ENCODE assay signal across 11 mouse cellular contexts in genomic region chr5:123499717-123500116, GRCm38 (mm10). TPM values are rescaled to one million over a fixed set of nuclear protein-coding genes. Genes with fewer than 3 reads are reported as not detected.
DNase-seq lines count a peak whose midpoint lies in the region; ATAC-seq and TF ChIP-seq lines count a peak whose summit lies in the region.
"Had no signal": no experiment of that assay in that cellular context is flagged by ENCODE, and none has a peak within 500 bp of the region (broad histone marks: within the 10 kb centered on the region; RNA-seq: fewer than 3 reads in every experiment).

No protein-coding gene starts in this region.

- no peaks in the 10 kb centered on the region for H3K36me3 ChIP-seq in testis, adult 2 months (ENCODE audit: control insufficient read depth, insufficient read depth, low read length)
- H3K36me3 ChIP-seq in forebrain, embryonic 16.5 days (ENCODE audit: control insufficient read depth, insufficient read depth) = no peaks in the 10 kb centered on the region
- H3K36me3 ChIP-seq: stomach, embryonic 15.5 days had no signal

- intact Hi-C loops in heart, postnatal 36 days (cut with DNase I) = loop anchor here (1.0 kb wide), 2 partner anchors 55 to 122 kb away; no protein-coding TSS in a partner anchor

- no peak for TF ChIP-seq POLR2A in testis, adult 2 months (IDR thresholded peaks at IDR 0.05; ENCODE audit: control insufficient read depth, low read depth, low read length)

- no peak overlapping the region for H3K4me2 ChIP-seq in forebrain, embryonic 16.5 days (ENCODE audit: low read length)
- H3K4me2 ChIP-seq: stomach, embryonic 15.5 days had no signal

- TF ChIP-seq CTCF in testis, adult 2 months (IDR thresholded peaks at IDR 0.05; ENCODE audit: control insufficient read depth, insufficient read depth, insufficient replicate concordance, low read depth, low read length) = peak; percentile 14; the same call in 1 of the 2 replicates

- peak; percentile 17 for DNase-seq in heart, adult 8-10 months (ENCODE audit: low spot score)
- no peak for DNase-seq in heart, postnatal 36 days
- no peak for DNase-seq in testis, postnatal 14 days (ENCODE audit: low spot score)
- DNase-seq in cerebellum, adult 8-10 months = peak; percentile 57
- DNase-seq in layer of hippocampus, postnatal 36 days = peak; percentile 36 to 37

- H3K27me3 ChIP-seq in testis, adult 2 months (ENCODE audit: control insufficient read depth, insufficient read depth, low read length) = no peaks in the 10 kb centered on the region
- no peaks in the 10 kb centered on the region for H3K27me3 ChIP-seq in forebrain, embryonic 16.5 days (replicated peaks; ENCODE audit: control insufficient read depth, insufficient read depth, low read length)
- H3K27me3 ChIP-seq: stomach, embryonic 15.5 days had no signal

- no peak for ATAC-seq in activated CD4-positive, CD25-positive, alpha-beta regulatory T cell, adult 4 months
- ATAC-seq in forebrain, embryonic 16.5 days = no peak

- 53% methylated on average over 4 of the region's 4 CpGs for WGBS in forebrain, embryonic 16.5 days

- no peak overlapping the region for H3K9ac ChIP-seq in forebrain, embryonic 16.5 days (replicated peaks; ENCODE audit: low read depth, low read length)
- H3K9ac ChIP-seq: stomach, embryonic 15.5 days had no signal

- H3K4me3 ChIP-seq in testis, adult 2 months (ENCODE audit: control insufficient read depth, low read depth, low read length) = no peak overlapping the region
- no peak overlapping the region for H3K4me3 ChIP-seq in forebrain, embryonic 16.5 days (replicated peaks; ENCODE audit: low read length)
- H3K4me3 ChIP-seq: stomach, embryonic 15.5 days had no signal

- peaks cover 7% of the 10 kb centered on the region for H3K4me1 ChIP-seq in testis, adult 2 months (ENCODE audit: control insufficient read depth, insufficient read depth, low read length)
- H3K4me1 ChIP-seq in forebrain, embryonic 16.5 days (replicated peaks; ENCODE audit: control insufficient read depth, insufficient read depth, low read length) = peaks cover 11% of the 10 kb centered on the region

- H3K27ac ChIP-seq in testis, adult 2 months (ENCODE audit: control insufficient read depth, insufficient read depth, low read depth, low read length) = no peak overlapping the region
- H3K27ac ChIP-seq in forebrain, embryonic 16.5 days (ENCODE audit: low read length) = no peak overlapping the region
- H3K27ac ChIP-seq: stomach, embryonic 15.5 days had no signal

- no peaks in the 10 kb centered on the region for H3K9me3 ChIP-seq in forebrain, embryonic 16.5 days (ENCODE audit: control insufficient read depth, low read length)
- H3K9me3 ChIP-seq: stomach, embryonic 15.5 days had no signal

RNA-seq across cellular contexts. Expression of gene Il31, which starts 10.4 kb away (rescaled TPM):
- not detected for total RNA-seq in heart, adult 8-10 months (2022)
- total RNA-seq in heart, postnatal 36 days (2021) = not detected
- 28.7 and 29.8 TPM in 2 replicates for polyA plus RNA-seq in testis, adult 2 months (2012; rRNA removed)
- not detected for total RNA-seq in layer of hippocampus, postnatal 36 days (2021)
- not detected for polyA plus RNA-seq in activated CD4-positive, CD25-positive, alpha-beta regulatory T cell, adult 4 months (2017; shearing (Covaris generic))
- not detected in 2 replicates for polyA plus RNA-seq in forebrain, embryonic 16.5 days (2015; fragmentation: Nextera tagmentation; extraction: Ambion mirVana)
- total RNA-seq: adrenal gland, adult 18-20 months had no signal
- polyA plus RNA-seq: heart, embryonic 16.5 days; stomach, embryonic 15.5 days had no signal

RNA-seq across cellular contexts. Expression of gene B3gnt4, which starts 10.5 kb away (rescaled TPM):
- not detected for total RNA-seq in heart, adult 8-10 months (2022)
- total RNA-seq in heart, postnatal 36 days (2021) = not detected
- 19.2 and 19.5 TPM in 2 replicates for polyA plus RNA-seq in testis, adult 2 months (2012; rRNA removed)
- total RNA-seq in layer of hippocampus, postnatal 36 days (2021) = 1 to 10 TPM; 1.1 to 1.2 TPM
- under 1 TPM in 1 of 2 experiments, not detected in 1; 0.33 TPM for polyA plus RNA-seq in activated CD4-positive, CD25-positive, alpha-beta regulatory T cell, adult 4 months (2017; shearing (Covaris generic))
- polyA plus RNA-seq in forebrain, embryonic 16.5 days (2015; fragmentation: Nextera tagmentation; extraction: Ambion mirVana) = 1.8 and 2.5 TPM in 2 replicates

RNA-seq across cellular contexts. Expression of gene Lrrc43, which starts 10.6 kb away (rescaled TPM):
- total RNA-seq in heart, adult 8-10 months (2022) = not detected
- not detected for total RNA-seq in heart, postnatal 36 days (2021)
- polyA plus RNA-seq in testis, adult 2 months (2012; rRNA removed) = 129 and 131 TPM in 2 replicates
- under 1 TPM; 0.50 to 0.73 TPM for total RNA-seq in layer of hippocampus, postnatal 36 days (2021)
- not detected for polyA plus RNA-seq in activated CD4-positive, CD25-positive, alpha-beta regulatory T cell, adult 4 months (2017; shearing (Covaris generic))
- 0.24 and 0.43 TPM in 2 replicates for polyA plus RNA-seq in forebrain, embryonic 16.5 days (2015; fragmentation: Nextera tagmentation; extraction: Ambion mirVana)
- total RNA-seq: adrenal gland, adult 18-20 months had no signal

RNA-seq across cellular contexts. Expression of gene Diablo, which starts 24.3 kb away (rescaled TPM):
- 10 to 100 TPM; 68.8 to 72.1 (median 70.7) TPM for total RNA-seq in heart, adult 8-10 months (2022)
- total RNA-seq in heart, postnatal 36 days (2021) = 10 to 100 TPM; 63.0 to 67.5 TPM
- 325 and 367 TPM in 2 replicates for polyA plus RNA-seq in testis, adult 2 months (2012; rRNA removed)
- 10 to 100 TPM; 34.4 to 37.0 TPM for total RNA-seq in layer of hippocampus, postnatal 36 days (2021)
- 10 to 100 TPM; 70.9 to 85.2 TPM for polyA plus RNA-seq in activated CD4-positive, CD25-positive, alpha-beta regulatory T cell, adult 4 months (2017; shearing (Covaris generic))
- 116 and 123 TPM in 2 replicates for polyA plus RNA-seq in forebrain, embryonic 16.5 days (2015; fragmentation: Nextera tagmentation; extraction: Ambion mirVana)

RNA-seq across cellular contexts. Expression of gene Gm49027, which starts 25.6 kb away (rescaled TPM):
- total RNA-seq in heart, adult 8-10 months (2022) = under 1 TPM in 2 of 4 experiments, not detected in 2; 0.19 to 0.35 TPM
- total RNA-seq in heart, postnatal 36 days (2021) = not detected
- polyA plus RNA-seq in testis, adult 2 months (2012; rRNA removed) = 5.1 and 5.2 TPM in 2 replicates
- total RNA-seq in layer of hippocampus, postnatal 36 days (2021) = 1 to 10 TPM; 5.9 to 7.6 TPM
- not detected for polyA plus RNA-seq in activated CD4-positive, CD25-positive, alpha-beta regulatory T cell, adult 4 months (2017; shearing (Covaris generic))
- 2.3 and 4.1 TPM in 2 replicates for polyA plus RNA-seq in forebrain, embryonic 16.5 days (2015; fragmentation: Nextera tagmentation; extraction: Ambion mirVana)

Comparison
In these comparisons a context has a peak if more than half of its experiments do, and no peak if none do; other contexts are left out.
1. DNase-seq: peak in heart, adult 8-10 months (single experiment), cerebellum, adult 8-10 months (single experiment) and layer of hippocampus, postnatal 36 days (2 of 2); none in heart, postnatal 36 days (0 of 2) and testis, postnatal 14 days (single experiment).